Mouse (Mus musculus): ENCODE results near the gene Gm12184.

- no peak for TF ChIP-seq CTCF (IDR thresholded peaks at IDR 0.05; ENCODE audit: low read depth)
- no peak for TF ChIP-seq EP300 (IDR thresholded peaks at IDR 0.05; ENCODE audit: low read depth)
Measured at GRCm38 (mm10) chr11:48793184-48793583, 33.3 kb downstream of the Gm12184 start.

Data from heart, postnatal 0 days (tissue).